Mouse (Mus musculus) heart, postnatal 0 days (tissue): ENCODE measurements at regions not wholly inside any gene's neighbourhood (a gene's known extent, or its start where the extent isn't known, plus 50 kb on each side); places are given as distances from the start of the nearest gene placed in this dataset.

Source experiments
- ATAC-seq: fragments of 200-750 bp; cut with Nextera tagmentation; 2 replicates; pipeline ENCODE4 v1.8.0; 2017; ENCODE audit warnings: low read depth, moderate number of reproducible peaks, moderate library complexity; ENCODE audit not compliant: insufficient read depth
- DNase-seq: peaks from one replicate; pipeline ENCODE4 v3.0.0-alpha.2; 2016; ENCODE audit warnings: low spot score
- H3K27ac ChIP-seq: fragments of 300-500 bp; sonication (generic); 2 replicates; pipeline ENCODE4 v1.5.1; 2014; ENCODE audit warnings: low read depth, mild to moderate bottlenecking
- H3K27me3 ChIP-seq: fragments of 300-500 bp; sonication (generic); 2 replicates; pipeline ENCODE4 v1.6.1; 2014; ENCODE audit warnings: low read length, mixed read lengths; ENCODE audit not compliant: control insufficient read depth, insufficient read depth
- H3K36me3 ChIP-seq: fragments of 300-500 bp; sonication (generic); replicated peaks from 2 replicates; pipeline ENCODE4 v1.6.1; 2014; ENCODE audit warnings: low read length, mixed read lengths; ENCODE audit not compliant: control insufficient read depth, insufficient read depth
- H3K4me1 ChIP-seq: fragments of 300-500 bp; sonication (generic); 2 replicates; pipeline ENCODE4 v1.6.1; 2014; ENCODE audit warnings: antibody characterized with exemption; ENCODE audit not compliant: control insufficient read depth, insufficient read depth
- H3K4me2 ChIP-seq: fragments of 300-500 bp; sonication (generic); 2 replicates; pipeline ENCODE4 v1.6.1; 2014; ENCODE audit warnings: low read depth, mild to moderate bottlenecking, low read length, moderate library complexity
- H3K4me3 ChIP-seq: fragments of 300-500 bp; sonication (generic); 2 replicates; pipeline ENCODE4 v1.5.1; 2014; ENCODE audit warnings: low read depth, low read length
- H3K9ac ChIP-seq: fragments of 300-500 bp; sonication (generic); replicated peaks from 2 replicates; pipeline ENCODE4 v1.6.1; 2014; ENCODE audit warnings: low read depth, low read length, mixed read lengths
- H3K9me3 ChIP-seq: fragments of 300-500 bp; sonication (generic); replicated peaks from 2 replicates; pipeline ENCODE4 v1.6.1; 2016; ENCODE audit warnings: low read length; ENCODE audit not compliant: control insufficient read depth
- CTCF ChIP-seq: IDR thresholded peaks from 2 replicates; pipeline ENCODE4 v1.5.1; 2016; ENCODE audit warnings: antibody characterized with exemption, control low read depth, low read depth
- EP300 ChIP-seq: IDR thresholded peaks from 2 replicates; pipeline ENCODE4 v1.6.1; 2016; ENCODE audit warnings: antibody characterized with exemption, low read depth
- WGBS: fragments of 180-500 bp; shearing (Covaris S2); extraction: QIAGEN DNeasy Blood & Tissue Kit; methylation state at CpG from one replicate; pipeline ENCODE4 v1.1.7; 2014; 5-methylcytosine and 5-hydroxymethylcytosine counted together

DNA sequence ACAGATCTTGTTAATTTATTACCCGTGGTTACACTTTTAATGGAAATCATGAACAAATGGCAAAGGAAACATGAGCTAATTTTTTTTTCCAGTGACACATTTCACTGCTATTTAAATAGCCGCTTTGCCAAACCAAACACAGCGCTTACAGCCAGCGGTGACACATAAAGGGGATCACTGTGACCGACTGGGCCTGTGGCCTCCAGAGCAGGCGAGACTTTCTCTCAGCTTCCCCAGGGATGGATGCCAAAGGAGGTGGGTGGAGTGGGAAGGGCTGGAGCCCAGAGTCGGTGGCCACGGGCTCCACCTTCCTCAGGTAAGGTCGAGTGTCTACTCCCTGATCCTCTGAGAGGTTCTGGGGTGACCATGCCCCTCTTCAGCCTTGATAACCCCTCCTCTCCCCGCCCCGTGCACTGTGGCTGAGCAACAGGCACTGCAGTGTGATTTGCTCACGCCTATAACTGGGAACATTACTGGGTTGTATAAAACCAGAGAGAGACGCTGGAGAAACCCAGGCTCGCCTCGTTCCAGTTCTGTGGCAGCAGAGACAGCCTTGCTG lies 66.6 kb upstream of the Pkdcc start:
- TF ChIP-seq EP300 = no peak
- TF ChIP-seq CTCF = no peak
- DNase-seq (peak; percentile 36), ATAC-seq (no peak)
- H3K27me3 ChIP-seq = no peaks in the 10 kb centered on the region
- H3K4me2 ChIP-seq = no peak overlapping the region
- no peaks in the 10 kb centered on the region for H3K4me1 ChIP-seq
- 75% methylated on average over 15 of the region's 15 CpGs for WGBS
- no peak overlapping the region for H3K4me3 ChIP-seq
- no peaks in the 10 kb centered on the region for H3K36me3 ChIP-seq
- 0 out of 2 replicates have a peak, but pooled peaks cover 4% of the 10 kb centered on the region for H3K9me3 ChIP-seq
- H3K9ac ChIP-seq = no peak overlapping the region
- no peak overlapping the region for H3K27ac ChIP-seq

DNA sequence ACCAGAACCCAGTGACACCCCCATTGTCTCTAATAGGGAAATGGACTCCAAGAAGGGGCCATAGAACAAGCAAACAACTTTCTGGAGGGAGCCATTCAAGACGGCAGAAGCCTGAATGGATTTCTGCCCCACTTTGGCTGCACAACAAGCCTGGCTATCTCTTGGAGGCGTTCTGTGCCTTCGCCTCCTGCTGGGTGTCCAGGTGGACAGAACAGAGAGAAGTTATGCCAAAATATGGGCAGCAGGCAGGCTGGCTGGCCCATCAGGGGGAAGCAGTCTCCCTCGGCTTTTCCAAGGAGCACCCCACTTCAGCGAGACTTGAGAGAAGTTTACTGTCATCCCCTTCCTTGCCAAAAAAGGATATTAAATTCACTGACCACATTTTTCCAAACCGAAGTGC lies 65.8 kb upstream of the Pkdcc start:
- no peaks in the 10 kb centered on the region for H3K27me3 ChIP-seq
- no peak for DNase-seq
- TF ChIP-seq EP300 = no peak
- no peak for TF ChIP-seq CTCF
- H3K4me2 ChIP-seq = no peak overlapping the region
- H3K4me1 ChIP-seq = no peaks in the 10 kb centered on the region
- H3K9me3 ChIP-seq = 0 out of 2 replicates have a peak, but pooled peaks cover 4% of the 10 kb centered on the region
- no peaks in the 10 kb centered on the region for H3K36me3 ChIP-seq
- no peak overlapping the region for H3K27ac ChIP-seq
- 80% methylated on average over 6 of the region's 6 CpGs for WGBS
- no peak for ATAC-seq
- H3K4me3 ChIP-seq = no peak overlapping the region
- no peak overlapping the region for H3K9ac ChIP-seq

DNA sequence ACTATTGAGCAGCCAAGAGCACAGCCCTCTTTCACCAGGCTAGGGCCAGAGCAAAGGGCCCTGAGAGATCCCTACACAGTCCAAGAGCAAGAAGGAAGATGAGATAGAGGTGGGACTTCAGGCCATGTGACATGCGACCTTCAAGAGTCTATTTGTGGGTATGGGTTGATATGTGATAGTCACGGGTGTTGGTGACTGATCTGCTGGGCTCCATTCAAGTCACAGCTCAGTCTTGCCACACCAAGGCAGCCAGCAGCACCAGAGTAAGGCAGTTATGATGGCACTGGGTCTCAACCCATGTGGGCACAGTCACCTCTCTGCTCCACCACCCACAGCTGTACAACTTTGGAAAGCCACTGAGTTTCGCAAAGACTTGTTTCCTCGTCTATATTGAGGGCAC lies 60.0 kb upstream of the Pkdcc start:
- 0 out of 2 replicates have a peak, but pooled peaks cover 4% of the 10 kb centered on the region for H3K9me3 ChIP-seq
- 71% methylated on average over 4 of the region's 4 CpGs for WGBS
- H3K4me3 ChIP-seq = no peak overlapping the region
- H3K36me3 ChIP-seq = no peaks in the 10 kb centered on the region
- DNase-seq (no peak), ATAC-seq (no peak)
- no peaks in the 10 kb centered on the region for H3K4me1 ChIP-seq
- TF ChIP-seq CTCF (no peak), EP300 (no peak)
- H3K27ac ChIP-seq = no peak overlapping the region
- H3K27me3 ChIP-seq = no peaks in the 10 kb centered on the region
- no peak overlapping the region for H3K9ac ChIP-seq
- H3K4me2 ChIP-seq = no peak overlapping the region

DNA sequence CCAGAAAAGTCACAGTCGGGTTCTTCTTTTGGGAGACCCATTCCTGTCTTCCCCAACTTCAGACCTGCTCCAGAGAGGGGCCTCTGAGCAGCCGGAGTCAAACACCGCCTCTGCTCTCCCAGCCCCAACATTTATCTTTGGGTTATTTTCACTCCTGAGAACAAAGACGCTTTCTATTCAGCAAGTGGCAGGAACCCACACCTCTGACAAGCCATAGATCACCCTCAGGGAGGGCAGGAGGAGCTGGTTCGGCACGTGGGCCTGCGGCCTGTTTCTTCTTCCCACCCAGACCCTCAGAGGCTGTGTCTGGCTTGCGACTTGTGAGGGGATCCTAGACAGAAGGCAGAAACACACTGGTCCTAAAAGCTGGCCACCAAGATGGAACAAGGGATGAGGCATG lies 58.4 kb upstream of the Pkdcc start:
- Histone ChIP-seq H3K9me3 (no peaks in the 10 kb centered on the region), H3K4me2 (no peak overlapping the region), H3K4me3 (no peak overlapping the region), H3K27me3 (no peaks in the 10 kb centered on the region), H3K9ac (no peak overlapping the region), H3K36me3 (no peaks in the 10 kb centered on the region), H3K4me1 (no peaks in the 10 kb centered on the region), H3K27ac (no peak overlapping the region)
- no peak for TF ChIP-seq CTCF
- TF ChIP-seq EP300 = no peak
- WGBS = 53% methylated on average over 8 of the region's 8 CpGs
- no peak for DNase-seq
- ATAC-seq = no peak

DNA sequence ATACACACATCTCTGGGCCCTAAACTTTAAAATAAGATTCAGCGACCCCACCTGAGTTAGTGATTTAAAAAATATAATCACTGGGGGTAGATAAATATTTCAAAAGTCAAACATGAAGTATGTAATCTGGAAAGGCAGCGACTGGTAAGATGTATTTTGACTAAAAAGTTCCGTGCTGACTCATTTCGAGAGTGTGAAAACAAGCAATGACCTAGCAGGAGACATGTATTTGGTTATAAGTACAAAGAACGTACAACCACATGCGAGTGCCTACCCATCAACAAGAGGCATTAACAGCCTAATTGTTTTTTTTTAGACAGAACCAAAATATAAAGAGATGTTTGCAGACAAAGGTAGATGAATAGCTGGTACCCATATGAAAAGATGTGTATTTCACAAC lies 57.0 kb upstream of the Pkdcc start:
- H3K36me3 ChIP-seq = no peaks in the 10 kb centered on the region
- DNase-seq (no peak), ATAC-seq (no peak)
- no peaks in the 10 kb centered on the region for H3K27me3 ChIP-seq
- no peak for TF ChIP-seq EP300
- no peak for TF ChIP-seq CTCF
- H3K27ac ChIP-seq = no peak overlapping the region
- no peaks in the 10 kb centered on the region for H3K9me3 ChIP-seq
- H3K4me3 ChIP-seq = no peak overlapping the region
- no peak overlapping the region for H3K4me2 ChIP-seq
- no peaks in the 10 kb centered on the region for H3K4me1 ChIP-seq
- no peak overlapping the region for H3K9ac ChIP-seq
- WGBS = 86% methylated on average over 6 of the region's 6 CpGs

DNA sequence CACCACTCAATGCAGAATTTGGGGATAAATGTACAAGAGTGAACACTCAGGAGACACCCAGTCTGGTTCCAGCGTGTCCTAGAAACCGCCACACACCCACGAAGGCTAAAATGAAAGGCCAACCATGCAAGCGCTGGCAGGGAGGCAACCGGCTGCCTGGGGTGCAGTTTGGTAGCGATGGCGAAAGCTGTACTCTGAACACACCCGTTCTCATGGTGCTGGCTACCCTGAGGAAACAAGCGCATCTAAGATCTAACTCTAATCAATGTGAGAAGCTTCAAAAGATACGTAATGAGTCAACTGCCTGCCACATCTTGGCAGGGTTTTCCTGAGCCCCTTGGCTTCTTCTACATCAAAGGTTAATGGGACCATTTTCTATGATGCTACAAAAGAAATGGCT lies 56.4 kb upstream of the Pkdcc start:
- 93% methylated on average over 10 of the region's 10 CpGs for WGBS
- Histone ChIP-seq H3K27me3 (no peaks in the 10 kb centered on the region), H3K4me3 (no peak overlapping the region), H3K36me3 (no peaks in the 10 kb centered on the region), H3K27ac (no peak overlapping the region), H3K9me3 (no peaks in the 10 kb centered on the region), H3K4me2 (no peak overlapping the region), H3K4me1 (no peaks in the 10 kb centered on the region), H3K9ac (no peak overlapping the region)
- no peak for DNase-seq
- no peak for TF ChIP-seq EP300
- no peak for TF ChIP-seq CTCF
- ATAC-seq = no peak
